Mouse (Mus musculus) intestine, postnatal 0 days (tissue): Measurements from ENCODE around the gene Olfr1032. TPM values are rescaled to one million over a fixed set of nuclear protein-coding genes. Genes with fewer than 3 reads are reported as not detected.

Experiments used
- polyA plus RNA-seq: library from polyadenylated mRNA; unstranded; fragments of >200 nt; fragmentation: Nextera tagmentation; extraction: Ambion mirVana; gene quantifications from 2 replicates; pipeline ENCODE4 v1.2.1, GENCODE M21; 2015

The Olfr1032 gene
- polyA plus RNA-seq, 1 experiment from 2014 or later = not detected

Other genes starting within 250 kb of the Olfr1032 start
- gene Olfr1012, start 242.8 kb upstream of the Olfr1032 start, polyA plus RNA-seq = not detected in 2 replicates
- gene Olfr1013, start 238.4 kb upstream of the Olfr1032 start, polyA plus RNA-seq = not detected in 2 replicates
- not detected in 2 replicates for gene Olfr1014, start 232.8 kb upstream of the Olfr1032 start, polyA plus RNA-seq
- not detected in 2 replicates for gene Olfr1015, start 223.5 kb upstream of the Olfr1032 start, polyA plus RNA-seq
- not detected in 2 replicates for gene Olfr1016, start 203.0 kb upstream of the Olfr1032 start, polyA plus RNA-seq
- gene Olfr1018, start 187.1 kb upstream of the Olfr1032 start, polyA plus RNA-seq = not detected in 2 replicates
- not detected in 2 replicates for gene Olfr1019, start 160.1 kb upstream of the Olfr1032 start, polyA plus RNA-seq
- not detected in 2 replicates for gene Olfr1020, start 158.5 kb upstream of the Olfr1032 start, polyA plus RNA-seq
- not detected in 2 replicates for gene Olfr1022, start 136.9 kb upstream of the Olfr1032 start, polyA plus RNA-seq
- gene Olfr1023, start 119.9 kb upstream of the Olfr1032 start, polyA plus RNA-seq = not detected in 2 replicates
- not detected in 2 replicates for gene Olfr1024, start 100.5 kb upstream of the Olfr1032 start, polyA plus RNA-seq
- gene Olfr1025-ps1, start 90.3 kb upstream of the Olfr1032 start, polyA plus RNA-seq = not detected in 2 replicates
- not detected in 2 replicates for gene Olfr1026, start 84.0 kb upstream of the Olfr1032 start, polyA plus RNA-seq
- not detected in 2 replicates for gene Olfr1028, start 55.1 kb upstream of the Olfr1032 start, polyA plus RNA-seq
- not detected in 2 replicates for gene Olfr1029, start 31.6 kb upstream of the Olfr1032 start, polyA plus RNA-seq
- not detected in 2 replicates for gene Olfr1030, start 26.3 kb upstream of the Olfr1032 start, polyA plus RNA-seq
- not detected in 2 replicates for gene Olfr1031, start 15.2 kb upstream of the Olfr1032 start, polyA plus RNA-seq
- gene Olfr1033, start 15.1 kb downstream of the Olfr1032 start, polyA plus RNA-seq = 1.3 and 1.5 TPM in 2 replicates
- gene Olfr1034, start 40.3 kb downstream of the Olfr1032 start, polyA plus RNA-seq = 0.03 TPM in 1 of 2 replicates, not detected in the other
- not detected in 2 replicates for gene Olfr1036, start 68.5 kb downstream of the Olfr1032 start, polyA plus RNA-seq
- gene Olfr1037, start 81.8 kb downstream of the Olfr1032 start, polyA plus RNA-seq = not detected in 2 replicates
- gene Olfr1039, start 130.4 kb downstream of the Olfr1032 start, polyA plus RNA-seq = not detected in 2 replicates
- gene Olfr1040, start 141.2 kb downstream of the Olfr1032 start, polyA plus RNA-seq = not detected in 2 replicates
- gene Olfr1042, start 156.3 kb downstream of the Olfr1032 start, polyA plus RNA-seq = not detected in 2 replicates
- gene Olfr1043, start 162.0 kb downstream of the Olfr1032 start, polyA plus RNA-seq = not detected in 2 replicates
- gene Olfr1044, start 172.3 kb downstream of the Olfr1032 start, polyA plus RNA-seq = not detected in 2 replicates
- gene Olfr52, start 180.1 kb downstream of the Olfr1032 start, polyA plus RNA-seq = not detected in 2 replicates
- gene Olfr1045, start 197.5 kb downstream of the Olfr1032 start, polyA plus RNA-seq = not detected in 2 replicates
- gene Olfr1046, start 213.8 kb downstream of the Olfr1032 start, polyA plus RNA-seq = not detected in 2 replicates
- not detected in 2 replicates for gene Olfr1047, start 225.9 kb downstream of the Olfr1032 start, polyA plus RNA-seq
- gene Olfr1048, start 234.7 kb downstream of the Olfr1032 start, polyA plus RNA-seq = not detected in 2 replicates